Mouse (Mus musculus): ENCODE measurements around the gene Eif3l. TPM values are rescaled to one million over a fixed set of nuclear protein-coding genes. Genes with fewer than 3 reads are reported as not detected.

Eif3l gene
- polyA plus RNA-seq, 1 experiment from 2014 or later: 165 TPM

GRCm38 (mm10) chr15:79037913-79038328 is 37.1 kb upstream of the Eif3l start:
- Histone ChIP-seq H3K27me3 (replicated peaks) (peaks cover 51% of the 10 kb centered on the region), H3K9ac (no peak overlapping the region; the same call in 1 of the 2 replicates), H3K4me3 (no peak overlapping the region), H3K4me2 (peak overlapping the region; percentile 49), H3K4me1 (replicated peaks) (peaks cover 25% of the 10 kb centered on the region), H3K36me3 (no peaks in the 10 kb centered on the region), H3K9me3 (replicated peaks) (no peaks in the 10 kb centered on the region), H3K27ac (ENCODE audit: poor library complexity, severe bottlenecking) (no peak overlapping the region)
- no peak for ATAC-seq (ENCODE audit: insufficient number of reproducible peaks, low FRiP score)
- 9% methylated on average over 14 of the region's 14 CpGs for WGBS

GRCm38 (mm10) chr15:79038331-79038730 is 36.6 kb upstream of the Eif3l start:
- Histone ChIP-seq H3K4me2 (peak overlapping the region; percentile 49), H3K4me3 (no peak overlapping the region), H3K9me3 (replicated peaks) (no peaks in the 10 kb centered on the region), H3K36me3 (no peaks in the 10 kb centered on the region), H3K27ac (ENCODE audit: poor library complexity, severe bottlenecking) (no peak overlapping the region), H3K4me1 (replicated peaks) (peaks cover 28% of the 10 kb centered on the region), H3K27me3 (replicated peaks) (peaks cover 55% of the 10 kb centered on the region), H3K9ac (no peak overlapping the region)
- ATAC-seq (ENCODE audit: insufficient number of reproducible peaks, low FRiP score): no peak
- 63% methylated on average over 10 of the region's 10 CpGs for WGBS

- Histone ChIP-seq H3K36me3 (no peaks in the 10 kb centered on the region), H3K4me2 (no peak overlapping the region), H3K27ac (ENCODE audit: poor library complexity, severe bottlenecking) (no peak overlapping the region), H3K4me1 (replicated peaks) (peaks cover 28% of the 10 kb centered on the region), H3K4me3 (no peak overlapping the region), H3K27me3 (replicated peaks) (peaks cover 60% of the 10 kb centered on the region), H3K9ac (no peak overlapping the region), H3K9me3 (replicated peaks) (no peaks in the 10 kb centered on the region)
- peak; percentile 46 for ATAC-seq (ENCODE audit: insufficient number of reproducible peaks, low FRiP score)
- 17% methylated on average over 7 of the region's 7 CpGs for WGBS
Observed at GRCm38 (mm10) chr15:79038853-79039252, 36.1 kb upstream of the Eif3l start.

- Histone ChIP-seq H3K9ac (0 out of 2 replicates have a peak overlapping the region, but pooled peaks have one; percentile 16), H3K36me3 (no peaks in the 10 kb centered on the region), H3K4me1 (replicated peaks) (peaks cover 28% of the 10 kb centered on the region), H3K4me3 (peak overlapping the region; percentile 14; the same call in 1 of the 2 replicates), H3K9me3 (replicated peaks) (no peaks in the 10 kb centered on the region), H3K27me3 (replicated peaks) (peaks cover 73% of the 10 kb centered on the region), H3K27ac (ENCODE audit: poor library complexity, severe bottlenecking) (no peak overlapping the region), H3K4me2 (peak overlapping the region; percentile 57)
- WGBS: 18% methylated on average over 24 of the region's 24 CpGs
- no peak for ATAC-seq (ENCODE audit: insufficient number of reproducible peaks, low FRiP score)
Observed at GRCm38 (mm10) chr15:79040501-79041416, 34.2 kb upstream of the Eif3l start.

DNA sequence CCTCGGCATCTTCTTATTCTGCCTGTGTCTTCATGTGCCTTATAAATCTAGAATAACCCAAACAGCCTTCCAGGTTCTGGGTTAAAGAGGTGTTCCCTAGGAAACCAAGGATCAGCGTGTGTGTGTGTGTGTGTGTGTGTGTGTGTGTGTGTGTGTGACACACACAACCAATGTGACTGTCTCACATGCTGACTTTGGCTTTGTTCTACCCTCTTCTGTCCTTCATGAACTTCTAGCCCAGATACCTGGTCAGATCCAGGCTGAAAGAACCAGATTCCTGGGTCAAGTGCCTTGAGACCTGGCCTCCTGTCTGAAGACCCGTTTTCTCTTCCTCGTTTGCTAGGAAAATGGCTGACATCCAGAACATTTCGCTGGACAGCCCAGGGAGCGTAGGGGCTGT is 33.4 kb upstream of the Eif3l start, which contains the start of gene Galr3:
Gene Galr3, plus strand, starts transcription at position 301 of the 400 bp plus-strand sequence.
- peak within 1 kb of the TSS; percentile 97 for H3K4me2 ChIP-seq
- peaks cover 71% of the 10 kb centered on the region for H3K27me3 ChIP-seq (replicated peaks)
- H3K4me1 ChIP-seq (replicated peaks): peaks cover 28% of the 10 kb centered on the region
- no peak for ATAC-seq (ENCODE audit: insufficient number of reproducible peaks, low FRiP score)
- H3K36me3 ChIP-seq: no peaks in the 10 kb centered on the region
- no peak within 1 kb of the TSS for H3K27ac ChIP-seq (ENCODE audit: poor library complexity, severe bottlenecking)
- WGBS: 74% methylated on average over 6 of the region's 6 CpGs
- peak within 1 kb of the TSS; percentile 68 for H3K9ac ChIP-seq
- no peaks in the 10 kb centered on the region for H3K9me3 ChIP-seq (replicated peaks)
- peak within 1 kb of the TSS; percentile 60 for H3K4me3 ChIP-seq

DNA sequence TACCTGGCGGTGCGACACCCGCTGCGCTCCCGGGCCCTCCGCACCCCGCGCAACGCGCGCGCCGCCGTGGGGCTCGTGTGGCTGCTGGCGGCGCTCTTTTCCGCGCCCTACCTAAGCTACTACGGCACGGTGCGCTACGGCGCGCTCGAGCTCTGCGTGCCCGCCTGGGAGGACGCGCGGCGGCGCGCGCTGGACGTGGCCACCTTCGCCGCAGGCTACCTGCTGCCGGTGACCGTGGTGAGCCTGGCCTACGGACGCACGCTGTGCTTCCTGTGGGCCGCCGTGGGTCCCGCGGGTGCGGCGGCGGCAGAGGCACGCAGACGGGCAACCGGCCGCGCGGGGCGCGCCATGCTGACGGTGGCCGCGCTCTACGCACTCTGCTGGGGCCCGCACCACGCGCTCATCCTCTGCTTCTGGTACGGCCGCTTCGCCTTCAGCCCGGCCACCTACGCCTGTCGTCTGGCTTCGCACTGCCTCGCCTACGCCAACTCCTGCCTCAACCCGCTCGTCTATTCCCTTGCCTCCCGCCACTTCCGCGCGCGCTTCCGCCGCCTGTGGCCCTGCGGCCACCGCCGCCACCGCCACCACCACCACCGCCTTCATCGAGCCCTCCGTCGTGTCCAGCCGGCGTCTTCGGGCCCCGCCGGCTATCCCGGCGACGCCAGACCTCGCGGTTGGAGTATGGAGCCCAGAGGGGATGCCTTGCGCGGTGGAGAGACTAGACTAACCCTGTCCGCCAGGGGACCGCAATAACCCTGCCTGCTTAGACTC is 32.1 kb upstream of the Eif3l start:
- peaks cover 66% of the 10 kb centered on the region for H3K27me3 ChIP-seq (replicated peaks)
- H3K4me1 ChIP-seq (replicated peaks): peaks cover 25% of the 10 kb centered on the region
- peak overlapping the region; percentile 68 for H3K9ac ChIP-seq
- WGBS: 1% methylated on average over 105 of the region's 105 CpGs
- no peak for ATAC-seq (ENCODE audit: insufficient number of reproducible peaks, low FRiP score)
- H3K36me3 ChIP-seq: no peaks in the 10 kb centered on the region
- H3K4me2 ChIP-seq: peak overlapping the region; percentile 97
- H3K9me3 ChIP-seq (replicated peaks): no peaks in the 10 kb centered on the region
- H3K4me3 ChIP-seq: peak overlapping the region; percentile 60
- H3K27ac ChIP-seq (ENCODE audit: poor library complexity, severe bottlenecking): no peak overlapping the region

GRCm38 (mm10) chr15:79044837-79045236 is 30.1 kb upstream of the Eif3l start:
- WGBS: 41% methylated on average over 4 of the region's 4 CpGs
- no peak for ATAC-seq (ENCODE audit: insufficient number of reproducible peaks, low FRiP score)
- Histone ChIP-seq H3K9me3 (replicated peaks) (no peaks in the 10 kb centered on the region), H3K27ac (ENCODE audit: poor library complexity, severe bottlenecking) (no peak overlapping the region), H3K4me2 (no peak overlapping the region), H3K36me3 (no peaks in the 10 kb centered on the region), H3K9ac (no peak overlapping the region), H3K4me3 (no peak overlapping the region), H3K27me3 (replicated peaks) (peaks cover 54% of the 10 kb centered on the region), H3K4me1 (replicated peaks) (peaks cover 18% of the 10 kb centered on the region)

DNA sequence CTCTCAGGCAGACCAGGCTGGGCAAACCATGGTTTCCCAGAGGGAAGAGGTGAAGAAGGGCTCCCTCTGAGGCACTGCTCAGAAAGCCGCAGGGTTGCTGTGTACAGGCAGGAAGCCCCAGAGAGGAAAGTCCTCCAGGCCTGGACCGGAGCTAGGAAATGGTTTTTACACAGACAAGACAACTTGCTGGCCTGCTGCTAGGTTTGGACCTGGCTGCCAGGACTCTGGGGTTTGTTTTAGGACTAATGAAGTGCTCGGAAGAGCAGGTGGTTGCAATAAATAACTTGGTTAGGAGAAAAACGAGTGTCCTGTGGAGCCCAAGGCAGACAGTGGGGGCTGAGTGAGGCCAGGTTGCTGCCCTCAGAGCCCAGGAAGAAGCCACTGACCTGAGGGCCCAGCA is 26.8 kb upstream of the Eif3l start:
- no peak overlapping the region for H3K4me3 ChIP-seq
- H3K27ac ChIP-seq (ENCODE audit: poor library complexity, severe bottlenecking): no peak overlapping the region
- ATAC-seq (ENCODE audit: insufficient number of reproducible peaks, low FRiP score): no peak
- no peak overlapping the region for H3K4me2 ChIP-seq
- H3K9ac ChIP-seq: no peak overlapping the region
- H3K4me1 ChIP-seq (replicated peaks): peaks cover 9% of the 10 kb centered on the region
- 64% methylated on average over 4 of the region's 4 CpGs for WGBS
- H3K27me3 ChIP-seq (replicated peaks): peaks cover 20% of the 10 kb centered on the region
- peaks cover 11% of the 10 kb centered on the region for H3K36me3 ChIP-seq
- no peaks in the 10 kb centered on the region for H3K9me3 ChIP-seq (replicated peaks)

DNA sequence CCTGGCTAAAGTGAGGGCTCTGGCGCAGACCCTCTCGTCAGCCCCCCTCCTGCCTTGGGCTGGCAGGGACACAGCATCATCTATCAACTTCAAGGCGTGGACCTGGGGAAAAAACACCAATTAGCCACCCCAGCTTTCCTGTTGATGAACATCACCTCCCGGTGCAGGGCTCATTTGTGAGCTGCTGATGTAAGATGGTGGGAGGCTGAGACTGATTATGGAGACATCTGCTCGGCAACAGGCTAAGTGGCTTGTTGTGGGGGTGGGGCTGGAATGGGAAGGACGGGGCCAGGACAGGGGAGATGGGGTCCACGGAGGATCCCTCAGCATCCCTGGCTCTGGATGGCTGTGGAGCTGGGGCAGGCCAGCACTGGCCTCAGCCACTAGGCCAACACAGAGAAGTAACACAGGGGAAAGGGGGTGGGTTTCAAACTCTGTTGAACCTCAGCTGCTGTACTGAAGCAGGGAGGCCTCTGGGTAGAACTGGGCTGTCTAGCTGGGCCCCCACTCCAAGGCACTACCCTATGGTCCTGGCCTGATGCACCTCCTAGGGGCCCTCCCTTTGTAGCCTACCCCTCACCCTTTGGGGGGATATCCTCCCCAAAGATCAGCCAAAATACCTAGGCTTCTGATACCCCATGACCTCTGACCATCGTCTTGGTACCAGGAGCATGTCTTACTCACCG is 24.7 kb upstream of the Eif3l start:
- no peak for ATAC-seq (ENCODE audit: insufficient number of reproducible peaks, low FRiP score)
- no peak overlapping the region for H3K4me2 ChIP-seq
- 50% methylated on average over 9 of the region's 9 CpGs for WGBS
- no peak overlapping the region for H3K4me3 ChIP-seq
- peaks cover 32% of the 10 kb centered on the region for H3K36me3 ChIP-seq
- peaks cover 4% of the 10 kb centered on the region for H3K27me3 ChIP-seq (replicated peaks)
- H3K27ac ChIP-seq (ENCODE audit: poor library complexity, severe bottlenecking): no peak overlapping the region
- no peaks in the 10 kb centered on the region for H3K9me3 ChIP-seq (replicated peaks)
- H3K4me1 ChIP-seq (replicated peaks): peaks cover 8% of the 10 kb centered on the region; the same call in 1 of the 2 replicates
- H3K9ac ChIP-seq: no peak overlapping the region

DNA sequence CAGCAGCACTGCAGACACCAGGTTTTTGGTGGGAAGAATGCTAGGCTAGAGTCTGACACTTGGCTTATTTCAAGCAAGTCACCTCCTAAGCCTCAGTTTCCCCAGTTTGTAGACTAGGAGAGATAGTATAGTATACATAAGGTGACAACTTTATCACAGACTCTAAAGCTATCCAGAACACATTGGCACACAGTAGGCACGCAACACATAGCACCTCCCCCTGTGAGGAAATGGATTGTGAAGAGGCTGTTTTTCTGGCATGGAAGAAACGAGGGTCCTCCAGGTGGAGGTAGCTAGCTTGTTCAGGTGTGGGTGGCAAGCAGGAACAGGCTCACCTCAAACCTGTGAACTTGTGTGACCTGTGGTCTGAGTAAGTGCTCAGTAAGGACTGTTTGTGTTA is 24.0 kb upstream of the Eif3l start:
- no peaks in the 10 kb centered on the region; the same call in none of the 2 replicates for H3K27me3 ChIP-seq (replicated peaks)
- H3K36me3 ChIP-seq: peaks cover 39% of the 10 kb centered on the region
- no peak overlapping the region for H3K4me2 ChIP-seq
- peaks cover 8% of the 10 kb centered on the region; the same call in 1 of the 2 replicates for H3K4me1 ChIP-seq (replicated peaks)
- H3K27ac ChIP-seq (ENCODE audit: poor library complexity, severe bottlenecking): no peak overlapping the region
- H3K4me3 ChIP-seq: no peak overlapping the region
- no peaks in the 10 kb centered on the region for H3K9me3 ChIP-seq (replicated peaks)
- 80% methylated on average over 2 of the region's 2 CpGs for WGBS
- H3K9ac ChIP-seq: no peak overlapping the region
- no peak for ATAC-seq (ENCODE audit: insufficient number of reproducible peaks, low FRiP score)
